Mouse (Mus musculus) heart, embryonic 12.5 days (tissue): ENCODE measurements around the gene Sipa1l1. TPM values are rescaled to one million over a fixed set of nuclear protein-coding genes. Genes with fewer than 3 reads are reported as not detected.

Source experiments
- ATAC-seq: fragments of 200-750 bp; cut with Nextera tagmentation; 2 replicates; pipeline ENCODE4 v1.8.0; 2017; ENCODE audit warnings: moderate TSS enrichment, moderate library complexity; ENCODE audit not compliant: insufficient number of reproducible peaks, low FRiP score
- H3K27ac ChIP-seq: fragments of 300-500 bp; sonication (generic); 2 replicates; pipeline ENCODE4 v1.5.1; 2016; ENCODE audit warnings: mild to moderate bottlenecking, moderate library complexity; ENCODE audit not compliant: poor library complexity, severe bottlenecking
- H3K27me3 ChIP-seq: fragments of 300-500 bp; sonication (generic); replicated peaks from 2 replicates; pipeline ENCODE4 v1.6.1; 2016; ENCODE audit warnings: mild to moderate bottlenecking, moderate library complexity
- H3K36me3 ChIP-seq: fragments of 300-500 bp; sonication (generic); 2 replicates; pipeline ENCODE4 v1.6.1; 2016; ENCODE audit warnings: mild to moderate bottlenecking, moderate library complexity
- H3K4me1 ChIP-seq: fragments of 300-500 bp; sonication (generic); replicated peaks from 2 replicates; pipeline ENCODE4 v1.6.1; 2016; ENCODE audit warnings: mild to moderate bottlenecking
- H3K4me2 ChIP-seq: fragments of 300-500 bp; sonication (generic); 2 replicates; pipeline ENCODE4 v1.6.1; 2016; ENCODE audit warnings: mild to moderate bottlenecking, moderate library complexity
- H3K4me3 ChIP-seq: fragments of 300-500 bp; sonication (generic); 2 replicates; pipeline ENCODE4 v1.5.1; 2016; ENCODE audit warnings: mild to moderate bottlenecking
- H3K9ac ChIP-seq: fragments of 300-500 bp; sonication (generic); 2 replicates; pipeline ENCODE4 v1.6.1; 2016; ENCODE audit warnings: mild to moderate bottlenecking, moderate library complexity
- H3K9me3 ChIP-seq: fragments of 300-500 bp; sonication (generic); replicated peaks from 2 replicates; pipeline ENCODE4 v1.6.1; 2016; ENCODE audit warnings: mild to moderate bottlenecking, moderate library complexity
- WGBS: fragments of 180-500 bp; shearing (Covaris S2); methylation state at CpG from one replicate; pipeline ENCODE4 v1.1.7; 2016; 5-methylcytosine and 5-hydroxymethylcytosine counted together
- polyA plus RNA-seq: library from polyadenylated mRNA; unstranded; fragments of >200 nt; fragmentation: Nextera tagmentation; extraction: Ambion mirVana; gene quantifications from 2 replicates; pipeline ENCODE4 v1.2.1, GENCODE M21; 2016

Sipa1l1 gene
- polyA plus RNA-seq, 1 experiment from 2014 or later = 35.5 TPM

GRCm38 (mm10) chr12:82274576-82274975 lies 105.5 kb downstream of the Sipa1l1 start:
- peaks cover 30% of the 10 kb centered on the region for H3K4me1 ChIP-seq
- no peaks in the 10 kb centered on the region for H3K27me3 ChIP-seq
- peaks cover 3% of the 10 kb centered on the region; the same call in 1 of the 2 replicates for H3K36me3 ChIP-seq
- ATAC-seq = no peak
- no peak overlapping the region for H3K4me3 ChIP-seq
- no peaks in the 10 kb centered on the region for H3K9me3 ChIP-seq
- no peak overlapping the region for H3K4me2 ChIP-seq
- 65% methylated on average over 5 of the region's 5 CpGs for WGBS
- H3K9ac ChIP-seq = no peak overlapping the region
- 0 out of 2 replicates have a peak overlapping the region, but pooled peaks have one; percentile 33 for H3K27ac ChIP-seq

DNA sequence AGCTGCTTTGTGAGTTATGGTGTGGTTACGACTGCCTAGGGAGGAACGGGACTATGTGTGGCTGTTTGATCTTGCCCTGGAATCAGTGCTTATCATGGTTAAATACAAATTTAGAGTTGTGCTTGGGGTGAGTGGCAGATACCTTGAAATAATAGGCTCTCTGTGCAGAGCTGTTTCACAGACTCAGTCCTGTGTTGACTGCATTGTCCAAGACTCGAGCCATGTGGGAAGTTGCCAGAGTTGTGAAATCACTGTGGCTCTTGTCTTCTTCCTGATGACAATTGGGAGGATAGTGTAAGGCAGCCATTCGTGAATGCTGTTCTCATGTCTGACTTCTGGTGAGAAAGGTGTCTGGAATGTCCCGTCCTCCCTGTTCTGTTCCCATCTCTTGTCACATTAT lies 106.6 kb downstream of the Sipa1l1 start:
- H3K4me1 ChIP-seq = peaks cover 30% of the 10 kb centered on the region
- no peak overlapping the region for H3K9ac ChIP-seq
- 28% methylated on average over 5 of the region's 5 CpGs for WGBS
- H3K4me2 ChIP-seq = no peak overlapping the region
- H3K27ac ChIP-seq = peak overlapping the region; percentile 53
- H3K36me3 ChIP-seq = peaks cover 3% of the 10 kb centered on the region; the same call in 1 of the 2 replicates
- no peaks in the 10 kb centered on the region for H3K9me3 ChIP-seq
- ATAC-seq = no peak
- no peak overlapping the region for H3K4me3 ChIP-seq
- H3K27me3 ChIP-seq = no peaks in the 10 kb centered on the region

DNA sequence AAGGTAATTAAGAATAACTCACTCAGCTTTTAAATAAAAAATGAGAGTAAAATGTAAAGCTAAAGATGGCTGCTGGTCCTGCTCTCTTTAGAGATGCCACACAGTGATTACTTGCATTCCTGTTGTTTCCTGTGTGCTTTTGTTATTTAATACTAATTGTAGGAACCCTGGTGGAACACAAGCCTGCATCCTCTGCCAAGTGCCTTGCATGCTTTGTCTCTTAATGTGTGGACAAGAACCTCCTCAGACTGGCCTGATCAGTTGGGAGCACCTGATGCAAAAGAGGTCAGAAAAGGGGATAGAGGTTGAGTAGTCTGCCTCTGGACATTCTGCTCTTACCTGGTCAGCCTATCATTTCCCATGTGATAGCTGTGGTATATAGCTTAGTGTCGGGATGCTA lies 107.5 kb downstream of the Sipa1l1 start:
- Histone ChIP-seq H3K9me3 (no peaks in the 10 kb centered on the region), H3K27ac (no peak overlapping the region), H3K36me3 (peaks cover 3% of the 10 kb centered on the region; the same call in 1 of the 2 replicates), H3K4me3 (no peak overlapping the region), H3K9ac (no peak overlapping the region), H3K4me1 (peaks cover 24% of the 10 kb centered on the region), H3K4me2 (no peak overlapping the region), H3K27me3 (no peaks in the 10 kb centered on the region)
- ATAC-seq = no peak
- WGBS = 89% methylated on average over 1 of the region's 1 CpGs

GRCm38 (mm10) chr12:82284617-82285016 lies 115.5 kb downstream of the Sipa1l1 start:
- Histone ChIP-seq H3K4me1 (peaks cover 27% of the 10 kb centered on the region), H3K9ac (no peak overlapping the region), H3K27ac (no peak overlapping the region), H3K9me3 (no peaks in the 10 kb centered on the region), H3K4me2 (no peak overlapping the region), H3K27me3 (no peaks in the 10 kb centered on the region), H3K36me3 (no peaks in the 10 kb centered on the region; the same call in 1 of the 2 replicates), H3K4me3 (no peak overlapping the region)
- 80% methylated on average over 5 of the region's 5 CpGs for WGBS
- ATAC-seq = no peak

DNA sequence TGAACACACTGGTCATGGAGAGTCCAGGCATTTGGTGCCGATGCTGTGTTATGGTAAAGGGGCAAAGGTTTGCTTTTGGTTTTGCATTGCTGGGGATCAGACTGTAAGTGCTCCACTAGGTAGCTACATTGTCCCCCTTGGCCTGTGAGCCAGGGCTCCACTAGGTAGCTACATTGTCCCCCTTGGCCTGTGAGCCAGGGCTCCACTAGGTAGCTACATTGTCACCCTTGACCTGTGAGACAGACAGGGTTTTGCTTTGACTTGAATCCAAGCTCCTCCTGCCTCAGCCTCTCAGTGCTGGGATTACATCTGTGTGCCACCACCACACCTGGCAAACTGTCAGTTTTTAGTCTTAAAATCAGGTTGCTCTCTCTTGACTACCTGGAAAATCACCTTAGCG lies 115.9 kb downstream of the Sipa1l1 start:
- 92% methylated on average over 2 of the region's 2 CpGs for WGBS
- H3K36me3 ChIP-seq = no peaks in the 10 kb centered on the region; the same call in 1 of the 2 replicates
- H3K27ac ChIP-seq = no peak overlapping the region

GRCm38 (mm10) chr12:82286068-82286467 lies 116.9 kb downstream of the Sipa1l1 start:
- Histone ChIP-seq H3K27ac (peak overlapping the region; percentile 71), H3K4me1 (peaks cover 35% of the 10 kb centered on the region), H3K4me3 (no peak overlapping the region), H3K4me2 (no peak overlapping the region), H3K9ac (no peak overlapping the region), H3K36me3 (no peaks in the 10 kb centered on the region), H3K27me3 (no peaks in the 10 kb centered on the region), H3K9me3 (no peaks in the 10 kb centered on the region)
- no peak for ATAC-seq
- 21% methylated on average over 6 of the region's 6 CpGs for WGBS

More for the DNA sequence above, 115.9 kb downstream of the Sipa1l1 start:
- H3K4me2 ChIP-seq = no peak overlapping the region
- no peak for ATAC-seq
- no peak overlapping the region for H3K4me3 ChIP-seq
- H3K27me3 ChIP-seq = no peaks in the 10 kb centered on the region
- peaks cover 31% of the 10 kb centered on the region for H3K4me1 ChIP-seq
- no peaks in the 10 kb centered on the region for H3K9me3 ChIP-seq
- no peak overlapping the region for H3K9ac ChIP-seq

GRCm38 (mm10) chr12:82286804-82287203 lies 117.7 kb downstream of the Sipa1l1 start:
- WGBS = 32% methylated on average over 5 of the region's 5 CpGs
- no peak overlapping the region for H3K4me3 ChIP-seq
- no peaks in the 10 kb centered on the region for H3K36me3 ChIP-seq
- H3K9me3 ChIP-seq = no peaks in the 10 kb centered on the region
- H3K4me1 ChIP-seq = peaks cover 35% of the 10 kb centered on the region
- peak overlapping the region; percentile 73 for H3K27ac ChIP-seq
- no peaks in the 10 kb centered on the region for H3K27me3 ChIP-seq
- ATAC-seq = no peak
- H3K4me2 ChIP-seq = no peak overlapping the region
- no peak overlapping the region for H3K9ac ChIP-seq

GRCm38 (mm10) chr12:82293545-82294247 lies 124.6 kb downstream of the Sipa1l1 start:
- 0 out of 2 replicates have a peak, but pooled peaks cover 4% of the 10 kb centered on the region for H3K36me3 ChIP-seq
- no peak overlapping the region for H3K4me3 ChIP-seq
- H3K27ac ChIP-seq = no peak overlapping the region
- no peaks in the 10 kb centered on the region for H3K27me3 ChIP-seq
- no peak overlapping the region for H3K4me2 ChIP-seq
- H3K4me1 ChIP-seq = peaks cover 13% of the 10 kb centered on the region; the same call in 1 of the 2 replicates
- ATAC-seq = no peak
- no peak overlapping the region for H3K9ac ChIP-seq
- WGBS = 78% methylated on average over 7 of the region's 7 CpGs
- no peaks in the 10 kb centered on the region for H3K9me3 ChIP-seq

- no peak for ATAC-seq
- 86% methylated on average over 10 of the region's 10 CpGs for WGBS
These were observed 126.1 kb downstream of the Sipa1l1 start for GRCm38 (mm10) chr12:82294906-82295887.

GRCm38 (mm10) chr12:82296276-82296675 lies 127.2 kb downstream of the Sipa1l1 start:
- Histone ChIP-seq H3K9ac (no peak overlapping the region), H3K4me2 (no peak overlapping the region), H3K36me3 (0 out of 2 replicates have a peak, but pooled peaks cover 4% of the 10 kb centered on the region), H3K27me3 (no peaks in the 10 kb centered on the region), H3K4me1 (no peaks in the 10 kb centered on the region), H3K9me3 (no peaks in the 10 kb centered on the region), H3K27ac (no peak overlapping the region), H3K4me3 (no peak overlapping the region)
- 73% methylated on average over 2 of the region's 2 CpGs for WGBS
- no peak for ATAC-seq

More at GRCm38 (mm10) chr12:82294906-82295887, 126.1 kb downstream of the Sipa1l1 start:
- no peak overlapping the region for H3K4me3 ChIP-seq
- no peak overlapping the region for H3K9ac ChIP-seq
- peaks cover 3% of the 10 kb centered on the region; the same call in 1 of the 2 replicates for H3K4me1 ChIP-seq
- H3K36me3 ChIP-seq = 0 out of 2 replicates have a peak, but pooled peaks cover 4% of the 10 kb centered on the region
- H3K27ac ChIP-seq = no peak overlapping the region
- no peaks in the 10 kb centered on the region for H3K27me3 ChIP-seq
- H3K4me2 ChIP-seq = no peak overlapping the region
- H3K9me3 ChIP-seq = no peaks in the 10 kb centered on the region

DNA sequence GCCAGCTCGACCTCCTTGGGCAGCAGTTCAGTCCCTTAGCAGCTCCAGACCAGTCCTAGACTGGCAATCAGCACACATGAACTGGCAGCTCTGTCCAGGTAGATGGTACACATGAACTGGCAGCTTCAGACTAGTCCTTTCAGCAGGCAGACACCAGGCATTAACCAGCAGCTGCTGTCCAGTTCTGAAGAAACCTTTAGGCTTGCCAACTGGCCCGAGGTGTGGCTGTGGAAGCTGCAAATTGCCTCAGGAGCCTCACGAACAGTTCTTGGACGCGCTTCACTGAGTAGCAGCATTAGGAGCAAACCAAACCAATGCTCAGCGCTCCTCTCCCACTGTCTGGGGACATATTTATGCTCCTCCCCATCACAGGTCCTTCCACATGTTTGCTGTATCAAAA lies 128.1 kb downstream of the Sipa1l1 start:
- 80% methylated on average over 6 of the region's 6 CpGs for WGBS
- Histone ChIP-seq H3K27ac (no peak overlapping the region), H3K36me3 (0 out of 2 replicates have a peak, but pooled peaks cover 4% of the 10 kb centered on the region), H3K9ac (no peak overlapping the region), H3K4me3 (no peak overlapping the region), H3K9me3 (no peaks in the 10 kb centered on the region), H3K27me3 (no peaks in the 10 kb centered on the region), H3K4me2 (no peak overlapping the region), H3K4me1 (no peaks in the 10 kb centered on the region)
- no peak for ATAC-seq
